ENCODE assay signal across 10 mouse cellular contexts in genomic region chr10:128336597-128336996, GRCm38 (mm10). TPM values are rescaled to one million over a fixed set of nuclear protein-coding genes. Genes with fewer than 3 reads are reported as not detected.
DNase-seq lines count a peak whose midpoint lies in the region; ATAC-seq and TF ChIP-seq lines count a peak whose summit lies in the region.
"Had no signal": no experiment of that assay in that cellular context is flagged by ENCODE, and none has a peak within 500 bp of the region (broad histone marks: within the 10 kb centered on the region; RNA-seq: fewer than 3 reads in every experiment).

No protein-coding gene starts in this region.

- no peak for DNase-seq in heart, adult 8-10 months (ENCODE audit: low spot score)
- DNase-seq in liver, postnatal 0 days = no peak
- no peak for DNase-seq in retina, embryonic 14.5 days (ENCODE audit: low spot score)
- DNase-seq in adrenal gland, postnatal 10 days = no peak
- no peak for DNase-seq in adrenal gland, adult 8-10 months
- DNase-seq: B cell, adult 2 months; cerebellum, adult 18-20 months had no signal

- peaks cover 33% of the 10 kb centered on the region for H3K4me1 ChIP-seq in heart, embryonic 11.5 days (ENCODE audit: control insufficient read depth, insufficient read depth, low read length)
- peaks cover 42% of the 10 kb centered on the region for H3K4me1 ChIP-seq in E14TG2a.4 (replicated peaks; ENCODE audit: low read depth, low read length)
- peaks cover 22% of the 10 kb centered on the region for H3K4me1 ChIP-seq in forebrain, embryonic 13.5 days
- peaks cover 43% of the 10 kb centered on the region for H3K4me1 ChIP-seq in liver, postnatal 0 days (ENCODE audit: insufficient read depth)

- peak overlapping the region; percentile 58 for H3K9ac ChIP-seq in heart, embryonic 11.5 days (ENCODE audit: low read depth, low read length)
- peak overlapping the region; percentile 54; the same call in 1 of the 2 replicates for H3K9ac ChIP-seq in forebrain, embryonic 13.5 days
- peak overlapping the region; percentile 86 for H3K9ac ChIP-seq in liver, postnatal 0 days (replicated peaks)

- no peak for TF ChIP-seq CTCF in E14TG2a.4 (conservative IDR thresholded peaks at IDR 0.05; ENCODE audit: low read length)
- TF ChIP-seq CTCF in liver, postnatal 0 days (IDR thresholded peaks at IDR 0.05; ENCODE audit: low read depth) = no peak

- peak overlapping the region; percentile 96 for H3K27ac ChIP-seq in heart, embryonic 11.5 days (ENCODE audit: low read depth, low read length)
- no peak overlapping the region for H3K27ac ChIP-seq in forebrain, embryonic 13.5 days
- H3K27ac ChIP-seq in liver, postnatal 0 days (ENCODE audit: low read depth) = peak overlapping the region; percentile 98

- peak overlapping the region; percentile 63 for H3K4me2 ChIP-seq in heart, embryonic 11.5 days
- peak overlapping the region; percentile 95 for H3K4me2 ChIP-seq in forebrain, embryonic 13.5 days
- H3K4me2 ChIP-seq in liver, postnatal 0 days (ENCODE audit: low read depth, low read length) = peak overlapping the region; percentile 97

- ATAC-seq in heart, embryonic 11.5 days (replicated peaks; ENCODE audit: insufficient number of reproducible peaks, low FRiP score, low TSS enrichment) = no peak
- no peak for ATAC-seq in forebrain, embryonic 13.5 days
- ATAC-seq in liver, postnatal 0 days = peak; percentile 7; the same call in 1 of the 2 replicates

- H3K9me3 ChIP-seq in heart, embryonic 11.5 days (replicated peaks; ENCODE audit: control insufficient read depth, low read length) = no peaks in the 10 kb centered on the region
- no peaks in the 10 kb centered on the region for H3K9me3 ChIP-seq in E14TG2a.4 (ENCODE audit: low read length)
- H3K9me3 ChIP-seq in forebrain, embryonic 13.5 days (replicated peaks) = no peaks in the 10 kb centered on the region
- no peaks in the 10 kb centered on the region for H3K9me3 ChIP-seq in liver, postnatal 0 days (ENCODE audit: low read length)

- TF ChIP-seq EP300 in liver, postnatal 0 days (IDR thresholded peaks at IDR 0.05; ENCODE audit: low read depth) = peak; percentile 85

- peak overlapping the region; percentile 75; the same call in 1 of the 2 replicates for H3K4me3 ChIP-seq in heart, embryonic 11.5 days (ENCODE audit: low read depth, low read length)
- H3K4me3 ChIP-seq in E14TG2a.4 (replicated peaks; ENCODE audit: low read length) = peak overlapping the region; percentile 100; the same call in 1 of the 2 replicates
- peak overlapping the region; percentile 96; the same call in 1 of the 2 replicates for H3K4me3 ChIP-seq in forebrain, embryonic 13.5 days
- H3K4me3 ChIP-seq in liver, postnatal 0 days (ENCODE audit: low read depth, low read length) = peak overlapping the region; percentile 88

- no peaks in the 10 kb centered on the region for H3K36me3 ChIP-seq in heart, embryonic 11.5 days (ENCODE audit: control insufficient read depth, insufficient read depth, low read length)
- peaks cover 27% of the 10 kb centered on the region for H3K36me3 ChIP-seq in E14TG2a.4 (ENCODE audit: insufficient read depth, low read length)
- H3K36me3 ChIP-seq in forebrain, embryonic 13.5 days (ENCODE audit: poor library complexity, severe bottlenecking) = no peaks in the 10 kb centered on the region
- H3K36me3 ChIP-seq in liver, postnatal 0 days (replicated peaks; ENCODE audit: insufficient read depth, low read length) = no peaks in the 10 kb centered on the region

- 76% methylated on average over 3 of the region's 3 CpGs for WGBS in heart, embryonic 11.5 days (ENCODE audit: insufficient replicate concordance)
- 89% methylated on average over 3 of the region's 3 CpGs for WGBS in forebrain, embryonic 13.5 days
- WGBS in liver, postnatal 0 days (ENCODE audit: insufficient replicate concordance) = 34% methylated on average over 3 of the region's 3 CpGs

- no peaks in the 10 kb centered on the region for H3K27me3 ChIP-seq in heart, embryonic 11.5 days (ENCODE audit: control insufficient read depth, insufficient read depth, low read length)
- H3K27me3 ChIP-seq in E14TG2a.4 (ENCODE audit: insufficient read depth, low read length) = no peaks in the 10 kb centered on the region
- H3K27me3 ChIP-seq in forebrain, embryonic 13.5 days = no peaks in the 10 kb centered on the region
- H3K27me3 ChIP-seq in liver, postnatal 0 days (ENCODE audit: insufficient read depth, low read length) = no peaks in the 10 kb centered on the region

RNA-seq across cellular contexts. Expression of gene Cs, which starts 0.9 kb away (rescaled TPM):
- polyA plus RNA-seq in heart, embryonic 11.5 days (2014; fragmentation: Nextera tagmentation; extraction: Ambion mirVana) = 424 and 466 TPM in 2 replicates
- 1,000 to 10,000 TPM in 3 of 4 experiments, 100 to 1,000 TPM in 1; 991 to 1,066 (median 1,045) TPM for total RNA-seq in heart, adult 8-10 months (2022)
- polyA plus RNA-seq in forebrain, embryonic 13.5 days (2015; fragmentation: Nextera tagmentation; extraction: Ambion mirVana) = 212 and 236 TPM in 2 replicates
- 45.3 and 51.4 TPM in 2 replicates for polyA plus RNA-seq in liver, postnatal 0 days (2015; fragmentation: Nextera tagmentation; extraction: Ambion mirVana)
- total RNA-seq in adrenal gland, postnatal 10 days (2021) = 1,000 to 10,000 TPM; 1,048 to 1,207 TPM
- total RNA-seq in adrenal gland, adult 8-10 months (2022) = 100 to 1,000 TPM; 197 to 297 (median 255) TPM

RNA-seq across cellular contexts. Expression of gene Cnpy2, which starts 14.3 kb away (rescaled TPM):
- polyA plus RNA-seq in heart, embryonic 11.5 days (2014; fragmentation: Nextera tagmentation; extraction: Ambion mirVana) = 206 and 224 TPM in 2 replicates
- 10 to 100 TPM; 54.6 to 73.4 (median 61.2) TPM for total RNA-seq in heart, adult 8-10 months (2022)
- 230 and 237 TPM in 2 replicates for polyA plus RNA-seq in forebrain, embryonic 13.5 days (2015; fragmentation: Nextera tagmentation; extraction: Ambion mirVana)
- polyA plus RNA-seq in liver, postnatal 0 days (2015; fragmentation: Nextera tagmentation; extraction: Ambion mirVana) = 110 and 121 TPM in 2 replicates
- 100 to 1,000 TPM; 149 to 165 TPM for total RNA-seq in adrenal gland, postnatal 10 days (2021)
- total RNA-seq in adrenal gland, adult 8-10 months (2022) = 100 to 1,000 TPM; 172 to 202 (median 177) TPM

RNA-seq across cellular contexts. Expression of gene Coq10a, which starts 32.2 kb away (rescaled TPM):
- 12.6 and 14.0 TPM in 2 replicates for polyA plus RNA-seq in heart, embryonic 11.5 days (2014; fragmentation: Nextera tagmentation; extraction: Ambion mirVana)
- total RNA-seq in heart, adult 8-10 months (2022) = 100 to 1,000 TPM; 365 to 443 (median 423) TPM
- 16.4 and 22.8 TPM in 2 replicates for polyA plus RNA-seq in forebrain, embryonic 13.5 days (2015; fragmentation: Nextera tagmentation; extraction: Ambion mirVana)
- polyA plus RNA-seq in liver, postnatal 0 days (2015; fragmentation: Nextera tagmentation; extraction: Ambion mirVana) = 8.5 and 11.2 TPM in 2 replicates
- total RNA-seq in adrenal gland, postnatal 10 days (2021) = 100 to 1,000 TPM in 1 of 2 experiments, 10 to 100 TPM in 1; 99.9 to 128 TPM
- total RNA-seq in adrenal gland, adult 8-10 months (2022) = 100 to 1,000 TPM in 2 of 4 experiments, 10 to 100 TPM in 2; 72.2 to 114 (median 86.6) TPM

RNA-seq across cellular contexts. Expression of gene Pan2, which starts 33.5 kb away (rescaled TPM):
- polyA plus RNA-seq in heart, embryonic 11.5 days (2014; fragmentation: Nextera tagmentation; extraction: Ambion mirVana) = 25.9 and 27.7 TPM in 2 replicates
- total RNA-seq in heart, adult 8-10 months (2022) = 1 to 10 TPM; 6.1 to 7.1 (median 6.5) TPM
- polyA plus RNA-seq in forebrain, embryonic 13.5 days (2015; fragmentation: Nextera tagmentation; extraction: Ambion mirVana) = 32.0 and 35.0 TPM in 2 replicates
- polyA plus RNA-seq in liver, postnatal 0 days (2015; fragmentation: Nextera tagmentation; extraction: Ambion mirVana) = 9.2 and 10.2 TPM in 2 replicates
- 10 to 100 TPM; 24.0 to 32.8 TPM for total RNA-seq in adrenal gland, postnatal 10 days (2021)
- 10 to 100 TPM; 17.5 to 35.4 (median 24.2) TPM for total RNA-seq in adrenal gland, adult 8-10 months (2022)

RNA-seq across cellular contexts. Expression of gene Il23a, which starts 38.0 kb away (rescaled TPM):
- polyA plus RNA-seq in heart, embryonic 11.5 days (2014; fragmentation: Nextera tagmentation; extraction: Ambion mirVana) = 0.86 and 0.89 TPM in 2 replicates
- total RNA-seq in heart, adult 8-10 months (2022) = under 1 TPM in 1 of 4 experiments, not detected in 3; 0.38 TPM
- not detected in 2 replicates for polyA plus RNA-seq in forebrain, embryonic 13.5 days (2015; fragmentation: Nextera tagmentation; extraction: Ambion mirVana)
- not detected in 2 replicates for polyA plus RNA-seq in liver, postnatal 0 days (2015; fragmentation: Nextera tagmentation; extraction: Ambion mirVana)
- total RNA-seq in adrenal gland, postnatal 10 days (2021) = under 1 TPM in 1 of 2 experiments, not detected in 1; 0.27 TPM
- under 1 TPM in 2 of 4 experiments, not detected in 2; 0.22 to 0.28 TPM for total RNA-seq in adrenal gland, adult 8-10 months (2022)
